8 mouse cellular contexts compared by ENCODE assay signal in the genomic region with DNA sequence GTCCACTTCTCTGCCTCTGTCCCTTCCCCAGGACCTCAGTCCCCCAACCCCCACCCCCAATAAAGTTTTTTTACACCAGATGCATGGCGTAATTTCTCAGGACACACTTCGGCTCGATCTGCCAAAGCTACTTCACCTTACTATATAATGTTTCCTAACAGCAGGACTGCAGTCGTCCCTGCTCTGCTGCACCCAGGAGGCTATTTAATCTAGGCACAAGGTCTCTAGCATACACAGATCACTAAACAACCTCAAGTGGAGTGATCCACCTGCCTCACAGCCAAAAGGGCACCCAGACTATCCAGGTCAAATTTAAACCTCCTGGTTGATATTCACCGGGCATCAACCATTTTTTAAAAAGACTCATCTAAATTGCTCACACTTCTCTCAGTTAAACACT. TPM values are rescaled to one million over a fixed set of nuclear protein-coding genes. Genes with fewer than 3 reads are reported as not detected.
DNase-seq lines count a peak whose midpoint lies in the region; ATAC-seq and TF ChIP-seq lines count a peak whose summit lies in the region.

No protein-coding gene starts in this region.

- no peak for TF ChIP-seq CTCF in testis, adult 2 months (IDR thresholded peaks at IDR 0.05; ENCODE audit: control insufficient read depth, insufficient read depth, insufficient replicate concordance, low read depth, low read length)
- TF ChIP-seq CTCF in stomach, postnatal 0 days (IDR thresholded peaks at IDR 0.05; ENCODE audit: low read depth) = no peak

- no peaks in the 10 kb centered on the region; the same call in 1 of the 2 replicates for H3K4me1 ChIP-seq in testis, adult 2 months (ENCODE audit: control insufficient read depth, insufficient read depth, low read length)
- peaks cover 3% of the 10 kb centered on the region; the same call in 1 of the 2 replicates for H3K4me1 ChIP-seq in limb, embryonic 14.5 days (ENCODE audit: control insufficient read depth, insufficient read depth, low read length)
- H3K4me1 ChIP-seq in stomach, postnatal 0 days (replicated peaks; ENCODE audit: control insufficient read depth, insufficient read depth) = no peaks in the 10 kb centered on the region

- peak; percentile 62 for DNase-seq in cerebellum, adult 9-10 months
- no peak for DNase-seq in cerebellum, postnatal 4 days (ENCODE audit: low spot score in 2 of 2)
- no peak for DNase-seq in testis, postnatal 14 days (ENCODE audit: low spot score)
- DNase-seq in limb, embryonic 14.5 days (ENCODE audit: low spot score) = no peak
- no peak for DNase-seq in stomach, postnatal 0 days (ENCODE audit: low spot score)
- no peak for DNase-seq in left cerebral cortex, adult 9 months (ENCODE audit: low spot score in 2 of 2)

- H3K9me3 ChIP-seq in limb, embryonic 14.5 days (ENCODE audit: control insufficient read depth, low read length) = no peaks in the 10 kb centered on the region
- no peaks in the 10 kb centered on the region for H3K9me3 ChIP-seq in stomach, postnatal 0 days (ENCODE audit: control insufficient read depth, low read length)

- H3K4me2 ChIP-seq in limb, embryonic 14.5 days (replicated peaks; ENCODE audit: low read depth, low read length, severe bottlenecking) = peak overlapping the region; percentile 86
- peak overlapping the region; percentile 75 for H3K4me2 ChIP-seq in stomach, postnatal 0 days (replicated peaks; ENCODE audit: low read depth)

- H3K4me3 ChIP-seq in testis, adult 2 months (ENCODE audit: control insufficient read depth, low read depth, low read length) = peak overlapping the region; percentile 84
- H3K4me3 ChIP-seq in limb, embryonic 14.5 days (replicated peaks; ENCODE audit: low read length) = peak overlapping the region; percentile 44
- H3K4me3 ChIP-seq in stomach, postnatal 0 days (ENCODE audit: low read depth, low read length) = peak overlapping the region; percentile 45

- H3K36me3 ChIP-seq in testis, adult 2 months (ENCODE audit: control insufficient read depth, insufficient read depth, low read length) = no peaks in the 10 kb centered on the region
- H3K36me3 ChIP-seq in limb, embryonic 14.5 days (ENCODE audit: control insufficient read depth, insufficient read depth, low read length) = no peaks in the 10 kb centered on the region
- H3K36me3 ChIP-seq in stomach, postnatal 0 days (ENCODE audit: control insufficient read depth, insufficient read depth, low read length) = no peaks in the 10 kb centered on the region

- no peak overlapping the region for H3K27ac ChIP-seq in testis, adult 2 months (ENCODE audit: control insufficient read depth, insufficient read depth, low read depth, low read length)
- peak overlapping the region; percentile 72; the same call in 1 of the 2 replicates for H3K27ac ChIP-seq in limb, embryonic 14.5 days (replicated peaks; ENCODE audit: low read depth, low read length)
- peak overlapping the region; percentile 94 for H3K27ac ChIP-seq in stomach, postnatal 0 days (replicated peaks)

- no peak for ATAC-seq in limb, embryonic 14.5 days (ENCODE audit: low FRiP score, low read depth)
- ATAC-seq in stomach, postnatal 0 days (ENCODE audit: low FRiP score, low TSS enrichment) = no peak; the same call in 1 of the 2 replicates
- no peak for ATAC-seq in CD4-positive, CD25-positive, alpha-beta regulatory T cell, adult 4 months

- TF ChIP-seq POLR2A in testis, adult 2 months (IDR thresholded peaks at IDR 0.05; ENCODE audit: control insufficient read depth, low read depth, low read length) = no peak
- no peak for TF ChIP-seq POLR2A in limb, embryonic 14.5 days (IDR thresholded peaks at IDR 0.05; ENCODE audit: borderline replicate concordance, extremely low read depth, insufficient read depth, insufficient read length)

- TF ChIP-seq EP300 in stomach, postnatal 0 days (optimal IDR thresholded peaks at IDR 0.05) = no peak

- H3K9ac ChIP-seq in limb, embryonic 14.5 days (ENCODE audit: low read depth, low read length, severe bottlenecking) = peak overlapping the region; percentile 57
- H3K9ac ChIP-seq in stomach, postnatal 0 days (ENCODE audit: low read length) = peak overlapping the region; percentile 61

- 24% methylated on average over 5 of the region's 5 CpGs for WGBS in limb, embryonic 14.5 days
- WGBS in stomach, postnatal 0 days = 18% methylated on average over 5 of the region's 5 CpGs

- H3K27me3 ChIP-seq in testis, adult 2 months (ENCODE audit: control insufficient read depth, insufficient read depth, low read length) = no peaks in the 10 kb centered on the region
- H3K27me3 ChIP-seq in limb, embryonic 14.5 days (ENCODE audit: control insufficient read depth, insufficient read depth, low read length) = no peaks in the 10 kb centered on the region
- no peaks in the 10 kb centered on the region for H3K27me3 ChIP-seq in stomach, postnatal 0 days (ENCODE audit: control insufficient read depth, insufficient read depth, low read length)

RNA-seq across cellular contexts. Expression of gene Zfp119b, which starts 3.6 kb away (rescaled TPM):
- 0.24 and 0.48 TPM in 2 replicates for polyA plus RNA-seq in testis, adult 2 months (2012; rRNA removed)
- polyA plus RNA-seq in limb, embryonic 14.5 days (2012; rRNA removed) = 1.9 and 3.5 TPM in 2 replicates
- polyA plus RNA-seq in limb, embryonic 14.5 days (2014; fragmentation: Nextera tagmentation; extraction: Ambion mirVana) = 7.1 and 8.3 TPM in 2 replicates
- 4.9 and 5.8 TPM in 2 replicates for polyA plus RNA-seq in stomach, postnatal 0 days (2015; fragmentation: Nextera tagmentation; extraction: Ambion mirVana)
- polyA plus RNA-seq in CD4-positive, CD25-positive, alpha-beta regulatory T cell, adult 4 months (2017; shearing (Covaris generic)) = 10 to 100 TPM; 14.3 to 16.2 TPM

RNA-seq across cellular contexts. Expression of gene Ebi3, which starts 6.7 kb away (rescaled TPM):
- polyA plus RNA-seq in testis, adult 2 months (2012; rRNA removed) = 0.53 and 0.75 TPM in 2 replicates
- 2.3 and 2.8 TPM in 2 replicates for polyA plus RNA-seq in limb, embryonic 14.5 days (2012; rRNA removed)
- 1.7 and 2.2 TPM in 2 replicates for polyA plus RNA-seq in limb, embryonic 14.5 days (2014; fragmentation: Nextera tagmentation; extraction: Ambion mirVana)
- 2.7 and 3.1 TPM in 2 replicates for polyA plus RNA-seq in stomach, postnatal 0 days (2015; fragmentation: Nextera tagmentation; extraction: Ambion mirVana)
- 10 to 100 TPM; 48.6 to 79.8 TPM for polyA plus RNA-seq in CD4-positive, CD25-positive, alpha-beta regulatory T cell, adult 4 months (2017; shearing (Covaris generic))

RNA-seq across cellular contexts. Expression of gene Yju2, which starts 13.2 kb away (rescaled TPM):
- 4.9 TPM in 2 replicates for polyA plus RNA-seq in testis, adult 2 months (2012; rRNA removed)
- polyA plus RNA-seq in limb, embryonic 14.5 days (2012; rRNA removed) = 9.3 and 13.3 TPM in 2 replicates
- 16.7 and 19.2 TPM in 2 replicates for polyA plus RNA-seq in limb, embryonic 14.5 days (2014; fragmentation: Nextera tagmentation; extraction: Ambion mirVana)
- polyA plus RNA-seq in stomach, postnatal 0 days (2015; fragmentation: Nextera tagmentation; extraction: Ambion mirVana) = 12.5 and 12.6 TPM in 2 replicates
- 10 to 100 TPM; 28.2 to 43.3 TPM for polyA plus RNA-seq in CD4-positive, CD25-positive, alpha-beta regulatory T cell, adult 4 months (2017; shearing (Covaris generic))

RNA-seq across cellular contexts. Expression of gene Shd, which starts 24.6 kb away (rescaled TPM):
- 0.63 and 1.1 TPM in 2 replicates for polyA plus RNA-seq in testis, adult 2 months (2012; rRNA removed)
- polyA plus RNA-seq in limb, embryonic 14.5 days (2012; rRNA removed) = 58.0 and 77.5 TPM in 2 replicates
- polyA plus RNA-seq in limb, embryonic 14.5 days (2014; fragmentation: Nextera tagmentation; extraction: Ambion mirVana) = 25.8 and 33.7 TPM in 2 replicates
- 3.2 and 3.4 TPM in 2 replicates for polyA plus RNA-seq in stomach, postnatal 0 days (2015; fragmentation: Nextera tagmentation; extraction: Ambion mirVana)
- polyA plus RNA-seq in CD4-positive, CD25-positive, alpha-beta regulatory T cell, adult 4 months (2017; shearing (Covaris generic)) = not detected

RNA-seq across cellular contexts. Expression of gene Fsd1, which starts 40.6 kb away (rescaled TPM):
- polyA plus RNA-seq in testis, adult 2 months (2012; rRNA removed) = 2.3 and 2.4 TPM in 2 replicates
- 27.5 and 29.4 TPM in 2 replicates for polyA plus RNA-seq in limb, embryonic 14.5 days (2012; rRNA removed)
- polyA plus RNA-seq in limb, embryonic 14.5 days (2014; fragmentation: Nextera tagmentation; extraction: Ambion mirVana) = 14.2 and 18.7 TPM in 2 replicates
- 2.7 and 3.5 TPM in 2 replicates for polyA plus RNA-seq in stomach, postnatal 0 days (2015; fragmentation: Nextera tagmentation; extraction: Ambion mirVana)
- under 1 TPM in 1 of 2 experiments, not detected in 1; 0.47 TPM for polyA plus RNA-seq in CD4-positive, CD25-positive, alpha-beta regulatory T cell, adult 4 months (2017; shearing (Covaris generic))

Comparison
In these comparisons a context has a peak if more than half of its experiments do, and no peak if none do; other contexts are left out.
1. RNA of gene Ebi3, which starts 6.7 kb away (polyA plus RNA-seq): 48.6 to 79.8 TPM in CD4-positive, CD25-positive, alpha-beta regulatory T cell, adult 4 months; 2.7 to 3.1 TPM in stomach, postnatal 0 days, 1.7 to 2.8 TPM in limb, embryonic 14.5 days and 0.53 to 0.75 TPM in testis, adult 2 months; every median in the first group is over 10 times any median in the second.
2. Peak in every context shown above with its lines, with median percentiles within 50 percentile points of each other: H3K4me3 ChIP-seq.